Mouse (Mus musculus): ENCODE measurements around the gene Pax6.

GRCm38 (mm10) chr2:105660874-105661622 is 7.7 kb upstream of the Pax6 start:
- TF ChIP-seq CTCF (IDR thresholded peaks at IDR 0.05; ENCODE audit: low read depth, low read length): no peak
- no peak for TF ChIP-seq POLR2A (IDR thresholded peaks at IDR 0.05; ENCODE audit: borderline replicate concordance, low read depth, low read length)

Measured in bone marrow macrophage, adult 2 months (primary cell).